Mouse (Mus musculus) leukemia stem cell, adult 10-12 weeks (primary cell): ENCODE results near the gene Gm15085. TPM values are rescaled to one million over a fixed set of nuclear protein-coding genes. Genes with fewer than 3 reads are reported as not detected.

ENCODE experiments used
- polyA plus RNA-seq: library from polyadenylated mRNA; stranded (reverse); fragments of >175 nt; gene quantifications from 2 replicates; pipeline ENCODE4 v1.2.3, GENCODE M21; 2012; ENCODE audit warnings: low replicate concordance

The Gm15085 gene
- not detected in 2 replicates for polyA plus RNA-seq

DNA sequence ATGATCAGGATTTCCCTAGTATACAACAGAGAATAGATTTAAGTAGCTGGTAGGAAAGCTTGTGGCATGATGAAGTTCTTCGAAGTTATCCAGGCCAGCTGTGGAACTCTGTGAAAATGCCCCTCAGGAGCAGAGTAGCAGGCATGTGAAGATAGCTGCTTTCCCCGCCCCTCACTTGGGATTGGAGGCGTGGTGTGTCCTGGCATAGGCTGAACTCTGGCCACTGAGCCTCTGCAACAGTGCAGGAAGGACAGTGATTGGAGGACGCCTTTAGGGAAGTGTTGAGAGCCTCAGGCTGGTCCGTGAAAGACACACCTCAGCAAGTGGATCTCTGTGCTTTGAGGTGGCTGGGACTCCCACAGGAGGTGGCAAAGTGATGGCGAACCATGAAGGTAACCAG lies at the start of gene Gm15085:
Gene Gm15085 (plus strand): TSS at position 301 of the 400 bp plus-strand sequence.

Other genes with a start within 250 kb of the Gm15085 start
- gene Gm15093, start 175.2 kb upstream of the Gm15085 start, polyA plus RNA-seq, result not detected in 2 replicates
- not detected in 2 replicates for gene Gm10439, start 147.0 kb downstream of the Gm15085 start, polyA plus RNA-seq